Mouse (Mus musculus) kidney, embryonic 16.5 days (tissue): ENCODE measurements around the gene Traf2. TPM values are rescaled to one million over a fixed set of nuclear protein-coding genes. Genes with fewer than 3 reads are reported as not detected.
A peak's percentile ranks its signal among the peaks of the same experiment; 100 is the strongest.

Experiments used
- ATAC-seq: fragments of 200-750 bp; cut with Nextera tagmentation; 2 replicates; pipeline ENCODE4 v1.8.0; 2017; ENCODE audit warnings: moderate TSS enrichment; ENCODE audit not compliant: low FRiP score, low TSS enrichment
- H3K27ac ChIP-seq: fragments of 300-500 bp; sonication (generic); 2 replicates; pipeline ENCODE4 v1.5.1; 2014; ENCODE audit warnings: low read length
- H3K27me3 ChIP-seq: fragments of 300-500 bp; sonication (generic); 2 replicates; pipeline ENCODE4 v1.6.1; 2014; ENCODE audit warnings: low read length, control low read depth, mixed read lengths; ENCODE audit not compliant: insufficient read depth
- H3K36me3 ChIP-seq: fragments of 300-500 bp; sonication (generic); 2 replicates; pipeline ENCODE4 v1.6.1; 2014; ENCODE audit warnings: low read length, control low read depth, mixed read lengths; ENCODE audit not compliant: insufficient read depth
- H3K4me1 ChIP-seq: fragments of 300-500 bp; sonication (generic); 2 replicates; pipeline ENCODE4 v1.6.1; 2014; ENCODE audit warnings: low read length, control low read depth, mixed read lengths; ENCODE audit not compliant: insufficient read depth
- H3K4me2 ChIP-seq: fragments of 300-500 bp; sonication (generic); replicated peaks from 2 replicates; pipeline ENCODE4 v1.6.1; 2014; ENCODE audit warnings: low read depth, low read length
- H3K4me3 ChIP-seq: fragments of 300-500 bp; sonication (generic); 2 replicates; pipeline ENCODE4 v1.5.1; 2014; ENCODE audit warnings: mild to moderate bottlenecking, low read length
- H3K9ac ChIP-seq: fragments of 300-500 bp; sonication (generic); replicated peaks from 2 replicates; pipeline ENCODE4 v1.6.1; 2014; ENCODE audit warnings: low read length
- H3K9me3 ChIP-seq: fragments of 300-500 bp; sonication (generic); 2 replicates; pipeline ENCODE4 v1.6.1; 2016; ENCODE audit warnings: low read length, control low read depth
- WGBS: fragments of 180-500 bp; shearing (Covaris S2); extraction: QIAGEN DNeasy Blood & Tissue Kit; methylation state at CpG from one replicate; pipeline ENCODE4 v1.1.7; 2014; 5-methylcytosine and 5-hydroxymethylcytosine counted together
- polyA plus RNA-seq: library from polyadenylated mRNA; unstranded; fragments of >200 nt; fragmentation: Nextera tagmentation; extraction: Ambion mirVana; gene quantifications from 2 replicates; pipeline ENCODE4 v1.2.1, GENCODE M21; 2015

Traf2 gene
- polyA plus RNA-seq, 1 experiment from 2014 or later = 43.6 TPM

GRCm38 (mm10) chr2:25575432-25576027, 28.8 kb upstream of the Traf2 start:
- Histone ChIP-seq H3K4me1 (peaks cover 53% of the 10 kb centered on the region), H3K9me3 (no peaks in the 10 kb centered on the region), H3K4me3 (peak overlapping the region; percentile 69), H3K27me3 (peaks cover 47% of the 10 kb centered on the region), H3K9ac (peak overlapping the region; percentile 85), H3K4me2 (peak overlapping the region; percentile 95), H3K27ac (peak overlapping the region; percentile 91), H3K36me3 (no peaks in the 10 kb centered on the region)
- 14% methylated on average over 21 of the region's 21 CpGs for WGBS
- ATAC-seq = no peak

GRCm38 (mm10) chr2:25574579-25575431, 28.1 kb upstream of the Traf2 start, which contains the start of the genes Mamdc4 and Phpt1:
TSS of gene Mamdc4 (minus strand) at chr2:25574845.
TSS of gene Phpt1 (minus strand) at chr2:25575224.
- peak within 1 kb of the TSS; percentile 85 for H3K9ac ChIP-seq
- H3K4me2 ChIP-seq = peak within 1 kb of the TSS; percentile 95
- peaks cover 51% of the 10 kb centered on the region for H3K4me1 ChIP-seq
- under 1% methylated on average over 43 of the region's 45 CpGs for WGBS
- H3K4me3 ChIP-seq = peak within 1 kb of the TSS; percentile 69
- H3K27ac ChIP-seq = peak within 1 kb of the TSS; percentile 95
- peaks cover 40% of the 10 kb centered on the region for H3K27me3 ChIP-seq
- no peaks in the 10 kb centered on the region; the same call in 1 of the 2 replicates for H3K36me3 ChIP-seq
- H3K9me3 ChIP-seq = no peaks in the 10 kb centered on the region
- peak; percentile 98 for ATAC-seq

GRCm38 (mm10) chr2:25574136-25574535, 27.4 kb upstream of the Traf2 start:
- Histone ChIP-seq H3K4me3 (peak overlapping the region; percentile 69), H3K36me3 (peaks cover 4% of the 10 kb centered on the region; the same call in 1 of the 2 replicates), H3K4me1 (peaks cover 44% of the 10 kb centered on the region), H3K27me3 (peaks cover 34% of the 10 kb centered on the region), H3K4me2 (peak overlapping the region; percentile 95), H3K9me3 (no peaks in the 10 kb centered on the region), H3K9ac (peak overlapping the region; percentile 85), H3K27ac (peak overlapping the region; percentile 95; the same call in 1 of the 2 replicates)
- 17% methylated on average over 11 of the region's 11 CpGs for WGBS
- ATAC-seq = no peak

DNA sequence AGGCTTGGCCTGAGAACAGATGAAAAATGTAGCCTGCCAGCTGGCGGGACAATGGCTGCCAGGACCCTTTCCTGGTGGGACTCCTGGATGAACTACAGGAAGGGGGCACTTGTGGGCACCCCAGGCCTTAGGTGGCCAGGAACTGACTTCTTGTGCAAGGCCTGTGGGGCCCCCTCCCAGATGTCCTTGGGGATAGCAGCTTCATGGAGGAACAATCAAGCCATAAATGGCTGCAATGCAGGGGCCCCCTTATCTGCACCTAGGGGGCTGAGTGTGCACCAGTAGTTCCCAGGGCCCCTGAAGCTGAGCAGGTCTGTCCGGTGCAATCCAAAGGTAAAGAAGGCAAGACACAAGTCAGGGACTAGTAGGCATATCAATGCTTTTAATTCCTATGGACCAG, 26.3 kb upstream of the Traf2 start:
- 89% methylated on average over 2 of the region's 2 CpGs for WGBS
- peaks cover 12% of the 10 kb centered on the region; the same call in 1 of the 2 replicates for H3K36me3 ChIP-seq
- ATAC-seq = no peak

GRCm38 (mm10) chr2:25571221-25571620, 24.5 kb upstream of the Traf2 start:
- H3K9me3 ChIP-seq = no peaks in the 10 kb centered on the region
- no peak overlapping the region for H3K4me3 ChIP-seq
- 90% methylated on average over 4 of the region's 4 CpGs for WGBS
- peaks cover 4% of the 10 kb centered on the region for H3K27me3 ChIP-seq
- ATAC-seq = no peak
- H3K36me3 ChIP-seq = peaks cover 12% of the 10 kb centered on the region; the same call in 1 of the 2 replicates
- no peak overlapping the region for H3K27ac ChIP-seq
- H3K4me2 ChIP-seq = no peak overlapping the region
- H3K9ac ChIP-seq = no peak overlapping the region
- H3K4me1 ChIP-seq = peaks cover 22% of the 10 kb centered on the region

More for the DNA sequence above, 26.3 kb upstream of the Traf2 start:
- Histone ChIP-seq H3K9ac (0 out of 2 replicates have a peak overlapping the region, but pooled peaks have one; percentile 27), H3K4me1 (peaks cover 34% of the 10 kb centered on the region), H3K27ac (no peak overlapping the region), H3K9me3 (no peaks in the 10 kb centered on the region), H3K27me3 (peaks cover 23% of the 10 kb centered on the region), H3K4me2 (0 out of 2 replicates have a peak overlapping the region, but pooled peaks have one; percentile 95), H3K4me3 (no peak overlapping the region)

GRCm38 (mm10) chr2:25569323-25569722, 22.6 kb upstream of the Traf2 start:
- H3K36me3 ChIP-seq = peaks cover 25% of the 10 kb centered on the region

DNA sequence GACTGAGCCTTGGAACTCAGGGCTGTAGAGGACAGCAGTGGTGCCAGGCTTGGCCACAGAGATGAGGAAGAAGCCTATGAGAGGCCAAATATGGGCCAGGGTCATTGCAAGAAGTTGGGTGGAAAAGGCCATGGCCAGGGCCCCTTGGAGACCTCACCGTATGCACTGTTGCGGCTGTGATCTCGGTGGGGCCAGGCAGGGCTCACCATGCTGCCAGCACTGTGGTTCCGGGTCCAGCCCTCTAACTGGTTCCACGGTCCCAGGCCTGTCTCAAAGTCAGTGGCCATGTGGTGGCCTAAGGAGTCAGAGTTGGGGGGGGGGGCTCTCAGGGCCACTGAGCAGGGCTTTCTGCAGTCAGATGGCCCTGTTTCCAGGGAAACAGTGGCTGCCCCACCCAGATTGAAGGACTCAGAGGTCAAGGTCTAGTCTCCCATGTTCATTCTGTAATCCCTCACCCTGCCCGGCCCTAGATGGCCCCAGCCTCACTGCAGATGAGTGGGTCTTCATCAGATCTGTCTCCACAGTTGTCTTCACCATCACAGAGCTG, 21.8 kb upstream of the Traf2 start:
- Histone ChIP-seq H3K4me3 (no peak overlapping the region), H3K27ac (no peak overlapping the region), H3K9me3 (no peaks in the 10 kb centered on the region), H3K36me3 (peaks cover 33% of the 10 kb centered on the region), H3K4me2 (no peak overlapping the region), H3K4me1 (peaks cover 9% of the 10 kb centered on the region), H3K9ac (no peak overlapping the region), H3K27me3 (no peaks in the 10 kb centered on the region)
- WGBS = 86% methylated on average over 6 of the region's 6 CpGs
- no peak for ATAC-seq

More at GRCm38 (mm10) chr2:25569323-25569722, 22.6 kb upstream of the Traf2 start:
- no peak overlapping the region for H3K9ac ChIP-seq
- H3K27me3 ChIP-seq = no peaks in the 10 kb centered on the region
- WGBS = 89% methylated on average over 3 of the region's 3 CpGs
- H3K4me3 ChIP-seq = no peak overlapping the region
- no peak overlapping the region for H3K27ac ChIP-seq
- H3K9me3 ChIP-seq = no peaks in the 10 kb centered on the region
- peaks cover 16% of the 10 kb centered on the region for H3K4me1 ChIP-seq
- no peak for ATAC-seq
- H3K4me2 ChIP-seq = no peak overlapping the region

DNA sequence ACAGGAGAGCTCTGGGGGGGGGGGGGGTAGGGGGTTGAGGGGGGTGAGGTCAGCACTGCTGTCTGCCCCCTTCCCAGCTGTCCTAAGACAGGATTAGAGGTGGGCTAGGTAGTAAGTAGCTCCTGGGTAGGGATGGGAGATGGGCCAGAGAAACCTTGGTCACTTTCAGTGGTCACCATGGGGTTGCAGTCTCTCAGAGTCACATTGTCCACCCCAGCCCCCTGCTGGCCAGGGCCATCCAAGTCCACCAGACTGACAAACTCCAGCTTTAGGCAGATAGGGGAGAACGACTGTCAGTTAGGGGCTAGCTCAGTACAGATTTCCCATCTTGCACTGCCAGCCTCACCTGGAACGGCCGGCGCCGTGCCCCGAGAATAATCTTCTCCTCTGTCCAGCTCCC, 19.8 kb upstream of the Traf2 start:
- Histone ChIP-seq H3K27ac (no peak overlapping the region), H3K4me2 (no peak overlapping the region), H3K4me1 (no peaks in the 10 kb centered on the region), H3K36me3 (peaks cover 53% of the 10 kb centered on the region), H3K9me3 (no peaks in the 10 kb centered on the region), H3K9ac (no peak overlapping the region), H3K4me3 (no peak overlapping the region), H3K27me3 (no peaks in the 10 kb centered on the region)
- ATAC-seq = no peak
- WGBS = 84% methylated on average over 6 of the region's 6 CpGs

- H3K27me3 ChIP-seq = no peaks in the 10 kb centered on the region
- H3K9ac ChIP-seq = no peak overlapping the region
- peaks cover 61% of the 10 kb centered on the region for H3K36me3 ChIP-seq
- H3K4me1 ChIP-seq = no peaks in the 10 kb centered on the region
- 93% methylated on average over 8 of the region's 8 CpGs for WGBS
- H3K9me3 ChIP-seq = no peaks in the 10 kb centered on the region
- no peak overlapping the region for H3K27ac ChIP-seq
- no peak overlapping the region for H3K4me2 ChIP-seq
- no peak overlapping the region for H3K4me3 ChIP-seq
- no peak for ATAC-seq
These were observed 19.0 kb upstream of the Traf2 start for GRCm38 (mm10) chr2:25565741-25566140.
